Mouse (Mus musculus) common myeloid progenitor, adult 5-6 weeks (primary cell): Measurements from ENCODE around the gene Josd1. TPM values are rescaled to one million over a fixed set of nuclear protein-coding genes. Genes with fewer than 3 reads are reported as not detected.

Experiments
- ATAC-seq: replicated peaks from 2 replicates; pipeline ENCODE4 v1.8.0; 2016; ENCODE audit warnings: low read depth, mild to moderate bottlenecking, moderate TSS enrichment, inconsistent platforms; ENCODE audit not compliant: poor library complexity, severe bottlenecking
- total RNA-seq: library from RNA; stranded (forward); fragments of 200-1000, 187-1606 nt; gene quantifications from 2 replicates; pipeline ENCODE4 v1.2.3, GENCODE M21; 2017

The Josd1 gene
- total RNA-seq: 28.5 and 40.3 TPM in 2 replicates

GRCm38 (mm10) chr15:79687646-79688267 lies at the start of gene Josd1:
Gene Josd1, minus strand, starts transcription at chr15:79687919.
- peak; percentile 63 for ATAC-seq

GRCm38 (mm10) chr15:79734311-79734710 lies 46.6 kb upstream of the Josd1 start:
- no peak for ATAC-seq

GRCm38 (mm10) chr15:79733640-79734039 lies 45.9 kb upstream of the Josd1 start:
- ATAC-seq: no peak

- no peak for ATAC-seq
Observed at GRCm38 (mm10) chr15:79733192-79733591, 45.5 kb upstream of the Josd1 start.

GRCm38 (mm10) chr15:79731554-79731953 lies 43.8 kb upstream of the Josd1 start:
- ATAC-seq: no peak

- ATAC-seq: no peak
Observed at GRCm38 (mm10) chr15:79728731-79729388, 41.1 kb upstream of the Josd1 start.

- ATAC-seq: no peak
Observed at GRCm38 (mm10) chr15:79728311-79728710, 40.6 kb upstream of the Josd1 start.

GRCm38 (mm10) chr15:79727840-79728239 lies 40.1 kb upstream of the Josd1 start:
- no peak for ATAC-seq

- ATAC-seq: no peak
Observed at GRCm38 (mm10) chr15:79725190-79725789, 37.6 kb upstream of the Josd1 start.

GRCm38 (mm10) chr15:79723439-79723838 lies 35.7 kb upstream of the Josd1 start:
- peak; percentile 50; the same call in 1 of the 2 replicates for ATAC-seq

GRCm38 (mm10) chr15:79720796-79721195 lies 33.1 kb upstream of the Josd1 start:
- no peak for ATAC-seq

- no peak for ATAC-seq
Observed at GRCm38 (mm10) chr15:79720267-79720666, 32.5 kb upstream of the Josd1 start.

GRCm38 (mm10) chr15:79716710-79717109 lies 29.0 kb upstream of the Josd1 start:
- ATAC-seq: no peak

- ATAC-seq: no peak
Observed at GRCm38 (mm10) chr15:79715646-79716045, 27.9 kb upstream of the Josd1 start.

- no peak; the same call in 1 of the 2 replicates for ATAC-seq
Observed at GRCm38 (mm10) chr15:79708229-79708822, 20.6 kb upstream of the Josd1 start.

GRCm38 (mm10) chr15:79706603-79707214 lies 19.0 kb upstream of the Josd1 start:
- no peak for ATAC-seq

GRCm38 (mm10) chr15:79697558-79698187 lies 10.0 kb upstream of the Josd1 start:
- ATAC-seq: no peak

GRCm38 (mm10) chr15:79697011-79697410 lies 9.3 kb upstream of the Josd1 start:
- ATAC-seq: no peak

- ATAC-seq: no peak
Observed at GRCm38 (mm10) chr15:79696508-79696907, 8.8 kb upstream of the Josd1 start.

- ATAC-seq: peak; percentile 21; the same call in 1 of the 2 replicates
Observed at GRCm38 (mm10) chr15:79695516-79695915, 7.8 kb upstream of the Josd1 start.
